Mouse (Mus musculus) limb, embryonic 13.5 days (tissue): ENCODE data around the gene Spi1. TPM values are rescaled to one million over a fixed set of nuclear protein-coding genes. Genes with fewer than 3 reads are reported as not detected.

Experiments used
- polyA plus RNA-seq: library from polyadenylated mRNA; unstranded; fragments of >200 nt; fragmentation: Nextera tagmentation; extraction: Ambion mirVana; gene quantifications from 2 replicates; pipeline ENCODE4 v1.2.1, GENCODE M21; 2015

The Spi1 gene
- polyA plus RNA-seq, 1 experiment from 2014 or later = 6.0 TPM

Other genes with a start within 250 kb of the Spi1 start
- gene Mtch2, start 235.2 kb upstream of the Spi1 start, polyA plus RNA-seq = 200 and 206 TPM in 2 replicates
- 26.8 and 27.0 TPM in 2 replicates for gene C1qtnf4, start 196.5 kb upstream of the Spi1 start, polyA plus RNA-seq
- gene Kbtbd4, start 177.7 kb upstream of the Spi1 start, polyA plus RNA-seq = 46.0 and 49.2 TPM in 2 replicates
- 215 and 224 TPM in 2 replicates for gene Ndufs3, start 177.6 kb upstream of the Spi1 start, polyA plus RNA-seq
- gene Celf1, start 142.0 kb upstream of the Spi1 start, polyA plus RNA-seq = 80.3 and 89.7 TPM in 2 replicates
- gene Rapsn, start 46.8 kb upstream of the Spi1 start, polyA plus RNA-seq = 18.3 and 19.2 TPM in 2 replicates
- 316 and 328 TPM in 2 replicates for gene Psmc3, start 28.4 kb upstream of the Spi1 start, polyA plus RNA-seq
- 59.9 and 67.5 TPM in 2 replicates for gene Slc39a13, start 12.0 kb upstream of the Spi1 start, polyA plus RNA-seq
- not detected in 2 replicates for gene Mybpc3, start 35.8 kb downstream of the Spi1 start, polyA plus RNA-seq
- 10.8 and 11.8 TPM in 2 replicates for gene Madd, start 101.4 kb downstream of the Spi1 start, polyA plus RNA-seq
- 1.7 TPM in 2 replicates for gene Nr1h3, start 120.4 kb downstream of the Spi1 start, polyA plus RNA-seq
- gene Acp2, start 120.5 kb downstream of the Spi1 start, polyA plus RNA-seq = 30.2 and 34.6 TPM in 2 replicates
- 23.6 and 26.7 TPM in 2 replicates for gene Ddb2, start 154.6 kb downstream of the Spi1 start, polyA plus RNA-seq
- 44.8 and 47.4 TPM in 2 replicates for gene Pacsin3, start 173.6 kb downstream of the Spi1 start, polyA plus RNA-seq
- 89.0 and 91.6 TPM in 2 replicates for gene Arfgap2, start 182.6 kb downstream of the Spi1 start, polyA plus RNA-seq